Mouse (Mus musculus) limb, embryonic 15.5 days (tissue): ENCODE results near the gene Sf3b4. TPM values are rescaled to one million over a fixed set of nuclear protein-coding genes. Genes with fewer than 3 reads are reported as not detected.
A peak's percentile ranks its signal among the peaks of the same experiment; 100 is the strongest.
"Not testable (repeated sequence)": the region's sequence is repeated elsewhere in the genome, so short reads cannot be mapped to it uniquely, and the experiment has no call there.

Experiments
- ATAC-seq: fragments of 200-750 bp; cut with Nextera tagmentation; 2 replicates; pipeline ENCODE4 v1.8.0; 2017; ENCODE audit warnings: low read depth, moderate TSS enrichment; ENCODE audit not compliant: insufficient number of reproducible peaks, low FRiP score, low TSS enrichment
- H3K27ac ChIP-seq: fragments of 300-500 bp; sonication (generic); 2 replicates; pipeline ENCODE4 v1.5.1; 2015; ENCODE audit warnings: moderate library complexity, mild to moderate bottlenecking, inconsistent platforms
- H3K27me3 ChIP-seq: fragments of 300-500 bp; sonication (generic); 2 replicates; pipeline ENCODE4 v1.6.1; 2015; ENCODE audit warnings: inconsistent platforms
- H3K36me3 ChIP-seq: fragments of 300-500 bp; sonication (generic); 2 replicates; pipeline ENCODE4 v1.6.1; 2015; ENCODE audit warnings: inconsistent platforms
- H3K4me1 ChIP-seq: fragments of 300-500 bp; sonication (generic); 2 replicates; pipeline ENCODE4 v1.6.1; 2015; ENCODE audit warnings: inconsistent platforms
- H3K4me2 ChIP-seq: fragments of 300-500 bp; sonication (generic); 2 replicates; pipeline ENCODE4 v1.6.1; 2015; ENCODE audit warnings: mild to moderate bottlenecking, inconsistent platforms
- H3K4me3 ChIP-seq: fragments of 300-500 bp; sonication (generic); 2 replicates; pipeline ENCODE4 v1.5.1; 2015; ENCODE audit warnings: mild to moderate bottlenecking, inconsistent platforms
- H3K9ac ChIP-seq: fragments of 300-500 bp; sonication (generic); 2 replicates; pipeline ENCODE4 v1.6.1; 2015; ENCODE audit warnings: inconsistent platforms
- H3K9me3 ChIP-seq: fragments of 300-500 bp; sonication (generic); 2 replicates; pipeline ENCODE4 v1.6.1; 2016; ENCODE audit warnings: inconsistent platforms
- WGBS: fragments of 180-500 bp; shearing (Covaris S2); methylation state at CpG from one replicate; pipeline ENCODE4 v1.1.7; 2015; 5-methylcytosine and 5-hydroxymethylcytosine counted together
- polyA plus RNA-seq: library from polyadenylated mRNA; unstranded; fragments of >200 nt; fragmentation: Nextera tagmentation; extraction: Ambion mirVana; gene quantifications from 2 replicates; pipeline ENCODE4 v1.2.1, GENCODE M21; 2015

The Sf3b4 gene
- polyA plus RNA-seq, 1 experiment from 2014 or later = 148 TPM

DNA sequence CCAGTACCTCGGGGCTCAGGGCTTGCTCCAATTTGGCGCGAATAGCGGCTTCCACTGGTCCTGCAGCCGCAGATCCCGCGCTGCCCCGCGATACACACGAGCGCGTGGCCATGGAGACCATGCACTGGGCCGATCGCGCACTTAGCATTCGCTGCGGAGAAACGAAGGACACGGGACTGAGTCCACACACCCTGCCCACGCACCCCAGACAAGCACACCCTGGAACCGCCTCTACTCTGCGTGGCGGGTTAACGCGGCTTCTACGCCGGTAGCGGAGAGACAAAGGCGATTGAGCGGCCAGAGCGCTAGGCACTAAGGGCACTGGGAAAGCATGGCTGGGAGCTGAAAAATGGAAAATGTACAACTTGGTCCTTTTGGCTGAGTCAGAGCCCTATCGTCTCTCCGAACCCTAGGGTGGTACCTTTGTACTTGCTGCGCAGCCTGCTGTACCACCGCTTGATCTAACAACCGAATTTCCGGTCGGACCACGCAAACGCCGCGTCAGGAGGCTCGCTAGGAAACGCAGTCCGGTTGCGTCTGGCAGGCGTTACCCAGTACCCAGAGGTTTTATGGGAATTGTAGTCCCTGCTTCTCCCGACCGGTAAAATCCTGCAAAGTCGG, 25.1 kb downstream of the Sf3b4 start:
- Histone ChIP-seq H3K4me2 (peak overlapping the region; percentile 98), H3K27me3 (no peaks in the 10 kb centered on the region), H3K4me1 (peaks cover 15% of the 10 kb centered on the region), H3K27ac (peak overlapping the region; percentile 97), H3K36me3 (no peaks in the 10 kb centered on the region), H3K4me3 (peak overlapping the region; percentile 67), H3K9ac (peak overlapping the region; percentile 70), H3K9me3 (no peaks in the 10 kb centered on the region)
- 0% methylated on average over 50 of the region's 50 CpGs for WGBS
- peak; percentile 90 for ATAC-seq

- Histone ChIP-seq H3K4me3 (peak overlapping the region; percentile 67), H3K9ac (0 out of 2 replicates have a peak overlapping the region, but pooled peaks have one; percentile 1), H3K4me1 (peaks cover 15% of the 10 kb centered on the region), H3K36me3 (no peaks in the 10 kb centered on the region), H3K27me3 (no peaks in the 10 kb centered on the region), H3K27ac (peak overlapping the region; percentile 28; the same call in 1 of the 2 replicates), H3K9me3 (no peaks in the 10 kb centered on the region), H3K4me2 (peak overlapping the region; percentile 98)
- ATAC-seq = no peak
- 5% methylated on average over 6 of the region's 6 CpGs for WGBS
Measured at GRCm38 (mm10) chr3:96198181-96198580, 26.0 kb downstream of the Sf3b4 start.

DNA sequence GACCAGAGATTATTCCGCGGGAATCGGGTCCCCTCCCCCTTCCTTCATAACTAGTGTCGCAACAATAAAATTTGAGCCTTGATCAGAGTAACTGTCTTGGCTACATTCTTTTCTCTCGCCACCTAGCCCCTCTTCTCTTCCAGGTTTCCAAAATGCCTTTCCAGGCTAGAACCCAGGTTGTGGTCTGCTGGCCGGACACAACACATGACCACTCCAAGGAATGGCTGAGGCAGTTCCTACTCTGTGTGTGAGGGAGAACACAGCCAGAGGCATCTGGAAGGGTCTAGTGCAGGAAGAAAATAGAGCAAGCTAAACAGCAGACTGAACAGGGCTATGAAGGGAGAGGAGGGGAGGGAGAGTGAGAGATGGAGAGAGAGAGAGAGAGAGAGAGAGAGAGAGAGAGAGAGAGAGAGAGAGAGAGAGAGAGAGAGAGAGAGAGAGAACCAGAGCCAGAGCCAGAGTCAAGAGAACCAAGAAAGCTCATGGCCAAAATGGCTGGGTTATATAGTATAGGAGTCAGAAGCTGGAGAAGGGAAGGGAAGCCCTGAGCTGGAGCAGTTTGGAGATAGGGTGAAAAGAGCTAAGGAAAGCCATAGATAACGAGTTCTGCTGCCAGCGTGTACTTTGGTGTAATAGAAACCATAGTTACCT, 26.6 kb downstream of the Sf3b4 start:
- not testable (repeated sequence) for H3K27ac ChIP-seq, H3K4me2 ChIP-seq, H3K36me3 ChIP-seq, ATAC-seq, H3K9me3 ChIP-seq, H3K9ac ChIP-seq, H3K27me3 ChIP-seq
- Histone ChIP-seq H3K4me3 (peak overlapping the region; percentile 67; the same call in 1 of the 2 replicates), H3K4me1 (peaks cover 15% of the 10 kb centered on the region)
- WGBS = 25% methylated on average over 8 of the region's 8 CpGs

DNA sequence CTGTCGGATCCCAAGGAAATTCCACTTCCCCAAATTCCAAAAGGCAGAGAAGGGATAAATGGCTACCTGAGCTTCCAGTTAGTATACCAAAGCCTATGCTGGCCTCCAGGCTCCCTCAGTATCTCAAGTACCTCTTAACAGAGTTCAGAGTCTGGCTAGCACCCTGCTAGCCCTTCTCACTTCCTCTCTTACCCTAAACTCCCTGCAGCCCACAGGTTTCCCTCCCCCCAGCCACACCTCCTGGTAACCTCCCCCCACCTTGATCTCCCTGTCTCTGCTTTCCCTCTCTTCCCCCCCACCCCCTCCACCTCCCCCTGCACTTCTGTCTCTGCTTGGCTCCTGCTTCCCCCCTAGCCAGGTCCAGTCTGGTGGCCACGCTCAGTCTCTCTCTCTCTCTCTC, 27.6 kb downstream of the Sf3b4 start:
- no peak overlapping the region for H3K9ac ChIP-seq
- H3K9me3 ChIP-seq = no peaks in the 10 kb centered on the region
- ATAC-seq = no peak
- H3K27me3 ChIP-seq = no peaks in the 10 kb centered on the region
- H3K4me2 ChIP-seq = no peak overlapping the region
- H3K4me1 ChIP-seq = peaks cover 15% of the 10 kb centered on the region
- WGBS = 52% methylated on average over 2 of the region's 2 CpGs
- H3K4me3 ChIP-seq = no peak overlapping the region
- H3K36me3 ChIP-seq = no peaks in the 10 kb centered on the region
- no peak overlapping the region for H3K27ac ChIP-seq

DNA sequence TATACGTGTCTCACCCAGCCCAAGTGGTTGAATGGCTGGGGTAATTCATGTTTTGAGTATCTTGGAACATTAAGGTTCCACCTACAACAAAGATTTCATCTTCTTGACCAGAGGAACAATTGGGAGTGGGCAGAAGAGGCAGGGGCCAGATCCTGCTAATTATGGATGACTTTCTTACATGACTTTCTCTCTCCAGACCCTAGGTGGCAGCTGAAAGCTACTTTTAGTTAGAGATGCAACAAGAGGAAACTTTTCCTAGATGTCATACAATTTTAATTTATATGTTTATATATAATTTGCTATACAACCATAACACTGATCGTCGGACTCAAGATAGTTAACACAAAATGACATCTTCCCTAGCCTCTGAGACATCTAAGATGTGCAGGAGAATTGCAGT, 35.7 kb downstream of the Sf3b4 start:
- H3K9me3 ChIP-seq = no peaks in the 10 kb centered on the region
- no peak overlapping the region for H3K9ac ChIP-seq
- H3K27ac ChIP-seq = no peak overlapping the region
- no peak overlapping the region for H3K4me3 ChIP-seq
- H3K4me2 ChIP-seq = no peak overlapping the region
- no peaks in the 10 kb centered on the region for H3K36me3 ChIP-seq
- no peaks in the 10 kb centered on the region for H3K4me1 ChIP-seq
- no peak for ATAC-seq
- no peaks in the 10 kb centered on the region for H3K27me3 ChIP-seq
- 75% methylated on average over 3 of the region's 3 CpGs for WGBS

DNA sequence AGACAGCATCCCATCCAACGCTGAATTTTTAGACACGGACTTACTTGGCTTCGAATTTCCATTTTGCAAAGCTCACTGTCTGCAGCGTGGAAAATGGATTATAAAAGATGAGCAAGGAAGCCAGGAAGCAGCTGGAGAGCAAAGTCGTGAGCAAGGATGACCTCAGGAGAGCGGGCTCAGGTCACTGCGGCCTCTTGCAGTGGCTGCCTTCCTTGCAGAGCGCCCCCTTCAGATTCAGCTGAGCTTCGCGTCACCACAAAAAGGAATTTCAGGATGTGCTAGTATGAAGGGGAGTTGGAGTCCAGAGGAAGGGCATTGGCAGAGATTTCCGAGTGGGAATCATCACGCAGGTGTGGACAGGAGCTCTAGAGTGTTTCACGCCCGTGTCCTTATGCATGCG, 37.1 kb downstream of the Sf3b4 start:
- Histone ChIP-seq H3K27me3 (no peaks in the 10 kb centered on the region), H3K27ac (no peak overlapping the region), H3K9ac (no peak overlapping the region), H3K4me2 (no peak overlapping the region), H3K36me3 (no peaks in the 10 kb centered on the region), H3K4me1 (no peaks in the 10 kb centered on the region), H3K4me3 (no peak overlapping the region), H3K9me3 (no peaks in the 10 kb centered on the region)
- no peak for ATAC-seq
- WGBS = 27% methylated on average over 15 of the region's 15 CpGs

DNA sequence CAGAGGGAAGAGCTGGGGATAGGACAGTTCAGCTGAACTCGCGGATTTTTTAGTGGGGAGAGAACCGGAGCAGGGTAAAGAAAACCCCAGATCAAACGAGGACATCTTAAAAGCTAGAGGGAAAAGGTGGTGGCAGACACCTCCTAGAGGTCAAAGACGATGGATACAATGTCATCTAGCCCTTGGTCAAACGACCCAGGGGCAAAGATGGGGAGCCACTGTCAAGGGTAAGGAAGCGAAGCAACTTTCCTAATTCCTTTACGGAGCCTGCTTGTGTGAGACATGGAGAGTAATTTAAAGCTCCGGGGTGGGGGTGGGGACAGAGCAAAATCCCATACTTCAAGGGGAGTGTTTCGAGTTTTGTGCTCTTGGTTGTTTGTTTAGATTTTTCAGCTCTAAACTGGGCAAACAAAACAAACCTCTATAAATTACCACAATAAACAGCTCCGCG, 47.1 kb downstream of the Sf3b4 start:
- Histone ChIP-seq H3K4me1 (peaks cover 16% of the 10 kb centered on the region), H3K4me3 (peak overlapping the region; percentile 57), H3K27me3 (no peaks in the 10 kb centered on the region), H3K4me2 (peak overlapping the region; percentile 75), H3K27ac (peak overlapping the region; percentile 99), H3K36me3 (no peaks in the 10 kb centered on the region), H3K9ac (peak overlapping the region; percentile 48), H3K9me3 (no peaks in the 10 kb centered on the region)
- under 1% methylated on average over 12 of the region's 12 CpGs for WGBS
- ATAC-seq = 0 out of 2 replicates have a peak, but pooled peaks have one; percentile 10

GRCm38 (mm10) chr3:96219661-96220130, 47.6 kb downstream of the Sf3b4 start, which contains the start of the genes Bola1 and Hist2h2ab:
Gene Bola1, minus strand, starts transcription at chr3:96219709.
Gene Hist2h2ab, plus strand, starts transcription at chr3:96219865.
- H3K36me3 ChIP-seq = no peaks in the 10 kb centered on the region
- no peaks in the 10 kb centered on the region for H3K9me3 ChIP-seq
- under 1% methylated on average over 35 of the region's 37 CpGs for WGBS
- no peaks in the 10 kb centered on the region for H3K27me3 ChIP-seq
- ATAC-seq = peak; percentile 90
- peak within 1 kb of the TSS; percentile 99 for H3K27ac ChIP-seq
- peak within 1 kb of the TSS; percentile 75 for H3K4me2 ChIP-seq
- peak within 1 kb of the TSS; percentile 57 for H3K4me3 ChIP-seq
- H3K9ac ChIP-seq = peak within 1 kb of the TSS; percentile 74
- peaks cover 16% of the 10 kb centered on the region for H3K4me1 ChIP-seq

GRCm38 (mm10) chr3:96220131-96220764, 48.1 kb downstream of the Sf3b4 start:
- Histone ChIP-seq H3K27ac (peak overlapping the region; percentile 99), H3K4me1 (peaks cover 16% of the 10 kb centered on the region), H3K9ac (peak overlapping the region; percentile 74), H3K4me3 (peak overlapping the region; percentile 57), H3K4me2 (peak overlapping the region; percentile 75)
- H3K27me3 ChIP-seq, ATAC-seq, H3K36me3 ChIP-seq, H3K9me3 ChIP-seq: not testable (repeated sequence)
- under 1% methylated on average over 36 of the region's 47 CpGs for WGBS

GRCm38 (mm10) chr3:96220765-96221639, 48.9 kb downstream of the Sf3b4 start, which contains the start of the genes Hist2h2ac and Hist2h2be:
Gene Hist2h2ac, minus strand, starts transcription at chr3:96220880.
Gene Hist2h2be, plus strand, starts transcription at chr3:96221119.
- WGBS = under 1% methylated on average over 43 of the region's 43 CpGs
- Histone ChIP-seq H3K27ac (peak within 1 kb of the TSS; percentile 99), H3K36me3 (no peaks in the 10 kb centered on the region), H3K4me2 (peak within 1 kb of the TSS; percentile 75), H3K4me1 (peaks cover 16% of the 10 kb centered on the region), H3K27me3 (no peaks in the 10 kb centered on the region), H3K4me3 (peak within 1 kb of the TSS; percentile 57), H3K9ac (peak within 1 kb of the TSS; percentile 74), H3K9me3 (no peaks in the 10 kb centered on the region)
- peak; percentile 87 for ATAC-seq

DNA sequence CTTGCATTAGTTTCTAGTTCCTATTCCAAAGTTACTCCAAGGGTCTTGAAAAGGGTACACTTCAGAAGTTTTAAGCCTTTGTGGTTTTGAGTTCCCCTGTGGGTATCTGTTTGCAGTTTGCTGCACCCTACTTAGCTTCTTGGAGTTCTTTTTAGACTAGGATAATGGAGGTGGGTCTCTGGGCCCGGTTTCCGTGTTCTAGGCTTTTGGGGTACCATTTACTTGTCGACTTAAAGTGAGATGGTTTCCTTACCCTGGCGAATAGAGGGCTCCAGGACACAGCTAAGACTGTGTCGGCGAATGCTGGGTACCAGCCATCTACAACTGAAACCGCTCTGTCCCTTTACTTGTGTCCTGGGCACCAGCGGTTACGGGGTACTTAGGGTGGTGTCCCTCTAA, 49.5 kb downstream of the Sf3b4 start:
- peak overlapping the region; percentile 57; the same call in 1 of the 2 replicates for H3K9ac ChIP-seq
- H3K4me2 ChIP-seq = peak overlapping the region; percentile 75
- H3K27ac ChIP-seq = peak overlapping the region; percentile 99
- peak overlapping the region; percentile 57 for H3K4me3 ChIP-seq
- no peak for ATAC-seq
- 20% methylated on average over 9 of the region's 9 CpGs for WGBS
- H3K27me3 ChIP-seq = no peaks in the 10 kb centered on the region
- H3K4me1 ChIP-seq = peaks cover 16% of the 10 kb centered on the region
- H3K9me3 ChIP-seq = no peaks in the 10 kb centered on the region
- no peaks in the 10 kb centered on the region for H3K36me3 ChIP-seq
